Mouse (Mus musculus) midbrain, postnatal 0 days (tissue): ENCODE results near the gene AC131692.1. TPM values are rescaled to one million over a fixed set of nuclear protein-coding genes. Genes with fewer than 3 reads are reported as not detected.

Experiments used
- ATAC-seq: fragments of 200-750 bp; cut with Nextera tagmentation; 2 replicates; pipeline ENCODE4 v1.8.0; 2017; ENCODE audit warnings: moderate number of reproducible peaks, mild to moderate bottlenecking, moderate TSS enrichment, moderate library complexity; ENCODE audit not compliant: low FRiP score
- DNase-seq: peaks from one replicate; pipeline ENCODE4 v3.0.0-alpha.2; 2015; ENCODE audit warnings: low spot score
- H3K27ac ChIP-seq: fragments of 300-500 bp; sonication (generic); 2 replicates; pipeline ENCODE4 v1.5.1; 2014; ENCODE audit warnings: low read depth, mild to moderate bottlenecking, low read length, mixed read lengths
- H3K27me3 ChIP-seq: fragments of 300-500 bp; sonication (generic); 2 replicates; pipeline ENCODE4 v1.6.1; 2014; ENCODE audit warnings: low read length, control low read depth, mixed read lengths; ENCODE audit not compliant: insufficient read depth
- H3K36me3 ChIP-seq: fragments of 300-500 bp; sonication (generic); 2 replicates; pipeline ENCODE4 v1.6.1; 2014; ENCODE audit warnings: low read length, control low read depth, mixed read lengths; ENCODE audit not compliant: insufficient read depth
- H3K4me1 ChIP-seq: fragments of 300-500 bp; sonication (generic); 2 replicates; pipeline ENCODE4 v1.6.1; 2014; ENCODE audit warnings: mild to moderate bottlenecking, control low read depth, antibody characterized with exemption, low read length, mixed read lengths; ENCODE audit not compliant: insufficient read depth
- H3K4me2 ChIP-seq: fragments of 300-500 bp; sonication (generic); 2 replicates; pipeline ENCODE4 v1.6.1; 2014; ENCODE audit warnings: low read depth, mild to moderate bottlenecking, low read length, mixed read lengths; ENCODE audit not compliant: poor library complexity, severe bottlenecking
- H3K4me3 ChIP-seq: fragments of 300-500 bp; sonication (generic); 2 replicates; pipeline ENCODE4 v1.5.1; 2014; ENCODE audit warnings: low read depth, mild to moderate bottlenecking, low read length, moderate library complexity
- H3K9ac ChIP-seq: fragments of 300-500 bp; sonication (generic); replicated peaks from 2 replicates; pipeline ENCODE4 v1.6.1; 2014; ENCODE audit warnings: mild to moderate bottlenecking, low read length, moderate library complexity, mixed read lengths; ENCODE audit not compliant: poor library complexity, severe bottlenecking
- H3K9me3 ChIP-seq: fragments of 300-500 bp; sonication (generic); 2 replicates; pipeline ENCODE4 v1.6.1; 2016; ENCODE audit warnings: low read length, control low read depth
- CTCF ChIP-seq: IDR thresholded peaks from 2 replicates; pipeline ENCODE4 v1.5.1; 2016; ENCODE audit warnings: antibody characterized with exemption, mild to moderate bottlenecking
- whole genome bisulfite sequencing: fragments of 180-500 bp; shearing (Covaris S2); extraction: QIAGEN DNeasy Blood & Tissue Kit; methylation state at CpG from one replicate; pipeline ENCODE4 v1.1.7; 2014; 5-methylcytosine and 5-hydroxymethylcytosine counted together
- polyA plus RNA-seq: library from polyadenylated mRNA; unstranded; fragments of >200 nt; fragmentation: Nextera tagmentation; extraction: Ambion mirVana; gene quantifications from 2 replicates; pipeline ENCODE4 v1.2.1, GENCODE M21; 2015
- total RNA-seq: library from RNA; depleted of rRNA; stranded (reverse); fragments of >200 nt; gene quantifications from 2 replicates; pipeline ENCODE4 v1.2.3, GENCODE M21; 2014

AC131692.1 gene
- total and polyA plus RNA-seq, 2 experiments from 2014 or later: not detected

DNA sequence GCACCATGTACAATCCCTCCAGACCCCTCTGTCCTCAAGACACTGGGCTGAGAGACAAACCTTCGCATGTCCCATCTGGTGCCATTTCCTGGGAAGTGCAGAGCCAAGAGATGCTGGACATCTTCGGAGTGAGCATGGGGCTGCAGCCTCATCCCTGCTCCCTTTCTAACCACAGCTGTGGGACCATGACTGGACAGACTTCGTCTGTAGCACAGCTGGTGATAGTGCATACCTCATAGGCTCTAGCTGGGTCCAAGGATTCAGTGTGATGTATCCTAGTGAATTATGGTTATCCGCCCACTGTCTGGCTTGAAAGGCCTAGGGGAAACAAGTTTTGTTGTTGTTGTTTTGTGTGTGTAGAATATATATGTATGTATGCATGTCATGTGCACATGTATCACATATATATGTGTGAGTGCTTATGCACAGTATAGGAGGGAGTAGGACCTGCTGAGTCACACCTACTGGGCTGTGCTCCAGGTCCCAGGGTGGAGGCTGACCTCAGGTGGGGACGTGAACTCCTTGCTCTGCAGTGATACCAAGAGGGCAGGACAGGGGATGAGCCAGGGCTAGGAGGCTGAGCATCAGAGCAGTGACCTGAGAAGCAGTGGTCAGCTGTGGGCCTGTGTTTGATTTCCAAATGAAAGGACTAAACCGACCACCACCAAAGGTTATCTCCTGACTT is 8.1 kb downstream of the AC131692.1 start:
- Histone ChIP-seq H3K9ac (no peak overlapping the region), H3K4me3 (no peak overlapping the region), H3K9me3 (no peaks in the 10 kb centered on the region), H3K27me3 (no peaks in the 10 kb centered on the region), H3K4me2 (no peak overlapping the region), H3K27ac (no peak overlapping the region), H3K36me3 (no peaks in the 10 kb centered on the region), H3K4me1 (no peaks in the 10 kb centered on the region)
- no peak for DNase-seq
- no peak for ATAC-seq
- TF ChIP-seq CTCF: no peak
- 81% methylated on average over 6 of the region's 6 CpGs for WGBS

DNA sequence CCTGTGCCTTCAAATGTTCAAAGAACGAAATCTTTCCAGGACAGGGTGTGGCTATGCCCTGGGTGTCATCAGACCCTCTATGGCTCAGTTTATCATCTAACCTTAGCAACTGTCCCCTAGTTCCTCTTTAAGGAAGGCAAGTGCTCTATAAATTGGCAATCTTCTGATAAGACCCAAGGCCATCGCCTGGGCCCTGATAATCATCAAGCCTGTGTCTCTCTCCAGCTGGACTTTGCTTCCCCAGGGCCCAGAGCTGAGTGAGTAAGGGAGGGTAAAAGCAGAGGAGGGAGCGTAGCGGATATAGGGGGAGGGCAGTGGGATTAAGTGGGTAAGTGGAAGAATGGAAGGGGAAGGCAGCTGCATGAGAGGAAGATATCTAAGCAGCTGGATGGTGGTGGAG is 10.3 kb downstream of the AC131692.1 start:
- no peaks in the 10 kb centered on the region for H3K27me3 ChIP-seq
- H3K9me3 ChIP-seq: no peaks in the 10 kb centered on the region
- DNase-seq (no peak), ATAC-seq (no peak)
- H3K36me3 ChIP-seq: no peaks in the 10 kb centered on the region
- no peak overlapping the region for H3K27ac ChIP-seq
- H3K9ac ChIP-seq: no peak overlapping the region
- H3K4me2 ChIP-seq: no peak overlapping the region
- no peak overlapping the region for H3K4me3 ChIP-seq
- no peaks in the 10 kb centered on the region for H3K4me1 ChIP-seq
- WGBS: 67% methylated on average over 4 of the region's 4 CpGs
- no peak for TF ChIP-seq CTCF

DNA sequence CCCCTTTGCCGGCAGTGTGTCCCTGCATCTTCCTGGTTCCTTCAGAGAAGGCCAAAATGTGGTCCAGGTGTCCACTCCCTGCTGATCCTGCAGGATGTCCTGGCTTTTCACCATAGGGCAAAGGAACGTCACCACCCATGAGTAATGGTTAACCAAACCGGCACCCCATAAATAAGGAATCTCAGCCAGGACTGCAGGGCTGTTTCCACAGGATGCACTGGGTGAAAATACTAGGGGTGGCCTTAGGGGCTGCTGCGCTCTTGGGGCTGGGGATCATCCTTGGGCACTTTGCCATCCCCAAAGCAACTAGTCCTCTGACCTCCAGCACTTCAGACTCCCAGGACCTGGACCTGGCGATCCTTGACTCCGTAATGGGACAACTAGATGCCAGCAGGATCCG is 11.4 kb downstream of the AC131692.1 start, which contains the start of gene Naaladl1:
TSS of gene Naaladl1 (plus strand) at position 197 of the 400 bp plus-strand sequence.
- H3K27ac ChIP-seq: no peak within 1 kb of the TSS
- no peaks in the 10 kb centered on the region for H3K9me3 ChIP-seq
- no peaks in the 10 kb centered on the region for H3K36me3 ChIP-seq
- no peaks in the 10 kb centered on the region for H3K4me1 ChIP-seq
- no peak for TF ChIP-seq CTCF
- WGBS: 82% methylated on average over 7 of the region's 7 CpGs
- H3K4me3 ChIP-seq: no peak within 1 kb of the TSS
- no peak for DNase-seq
- no peaks in the 10 kb centered on the region for H3K27me3 ChIP-seq
- ATAC-seq: no peak
- no peak within 1 kb of the TSS for H3K4me2 ChIP-seq
- H3K9ac ChIP-seq: no peak within 1 kb of the TSS

DNA sequence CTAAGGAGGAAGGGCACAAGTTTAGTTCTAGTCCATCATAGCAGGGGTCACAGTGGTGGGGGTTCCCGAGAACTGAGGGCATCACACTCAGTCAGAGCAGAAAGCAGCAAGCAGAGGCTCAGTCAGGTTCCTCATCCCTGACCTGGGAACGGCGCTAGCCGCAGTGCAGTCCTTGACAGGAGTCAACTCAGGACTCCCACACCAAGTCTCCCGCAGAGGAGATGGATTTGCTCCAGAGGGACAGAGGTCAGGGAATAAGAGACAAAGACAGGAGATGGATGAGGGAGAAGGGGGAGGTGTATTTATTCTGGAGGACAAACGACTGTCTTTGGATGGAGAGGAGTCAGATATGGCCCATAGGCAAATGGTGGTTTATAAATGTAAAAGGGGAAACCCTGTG is 18.9 kb downstream of the AC131692.1 start:
- H3K27ac ChIP-seq: no peak overlapping the region
- no peak overlapping the region for H3K4me3 ChIP-seq
- no peak overlapping the region for H3K9ac ChIP-seq
- TF ChIP-seq CTCF: no peak
- DNase-seq (no peak), ATAC-seq (no peak)
- H3K27me3 ChIP-seq: no peaks in the 10 kb centered on the region
- no peak overlapping the region for H3K4me2 ChIP-seq
- no peaks in the 10 kb centered on the region for H3K4me1 ChIP-seq
- H3K36me3 ChIP-seq: peaks cover 27% of the 10 kb centered on the region
- no peaks in the 10 kb centered on the region for H3K9me3 ChIP-seq
- 72% methylated on average over 6 of the region's 6 CpGs for WGBS

DNA sequence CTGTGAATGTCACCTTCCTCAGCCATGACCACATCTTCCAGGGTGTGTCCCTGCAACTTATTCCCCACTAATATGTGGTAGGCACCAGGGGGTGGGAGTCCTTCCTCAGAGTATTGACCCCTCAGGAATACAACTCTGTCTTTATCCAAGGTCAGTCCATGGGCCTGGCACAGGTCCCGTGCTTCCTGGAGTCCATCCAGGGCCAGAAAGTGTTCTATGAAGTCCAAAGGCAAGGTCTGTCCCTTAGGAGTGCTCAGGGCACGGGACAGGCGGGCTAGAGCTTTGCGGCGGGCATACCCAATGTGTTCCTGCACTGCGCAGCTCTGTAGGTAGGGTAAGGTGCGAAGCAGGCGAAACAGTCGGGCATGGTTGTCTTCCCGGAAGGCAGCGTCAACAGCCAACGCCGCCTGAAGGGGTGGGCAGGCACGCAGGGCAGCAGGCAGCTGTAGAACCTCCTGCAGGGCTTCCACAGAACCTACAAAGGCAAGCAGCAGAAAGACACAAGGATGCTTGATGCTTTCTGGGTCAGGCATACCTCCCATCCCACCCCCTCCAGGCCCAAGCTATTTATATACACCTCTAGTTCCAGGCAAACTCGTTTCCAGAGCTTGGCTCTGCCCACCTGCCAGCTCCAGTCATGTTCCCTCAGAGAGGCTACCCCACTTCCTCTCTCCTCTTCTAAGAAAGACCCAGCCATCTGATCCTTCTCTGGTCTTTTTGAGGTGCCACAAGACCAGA is 22.1 kb downstream of the AC131692.1 start:
- H3K4me2 ChIP-seq: no peak overlapping the region
- DNase-seq: no peak
- 87% methylated on average over 15 of the region's 15 CpGs for WGBS
- no peaks in the 10 kb centered on the region for H3K27me3 ChIP-seq
- no peak overlapping the region for H3K9ac ChIP-seq
- H3K27ac ChIP-seq: no peak overlapping the region
- H3K36me3 ChIP-seq: peaks cover 40% of the 10 kb centered on the region
- no peak for ATAC-seq
- no peaks in the 10 kb centered on the region; the same call in 1 of the 2 replicates for H3K4me1 ChIP-seq
- no peak for TF ChIP-seq CTCF
- H3K9me3 ChIP-seq: no peaks in the 10 kb centered on the region
- H3K4me3 ChIP-seq: no peak overlapping the region

DNA sequence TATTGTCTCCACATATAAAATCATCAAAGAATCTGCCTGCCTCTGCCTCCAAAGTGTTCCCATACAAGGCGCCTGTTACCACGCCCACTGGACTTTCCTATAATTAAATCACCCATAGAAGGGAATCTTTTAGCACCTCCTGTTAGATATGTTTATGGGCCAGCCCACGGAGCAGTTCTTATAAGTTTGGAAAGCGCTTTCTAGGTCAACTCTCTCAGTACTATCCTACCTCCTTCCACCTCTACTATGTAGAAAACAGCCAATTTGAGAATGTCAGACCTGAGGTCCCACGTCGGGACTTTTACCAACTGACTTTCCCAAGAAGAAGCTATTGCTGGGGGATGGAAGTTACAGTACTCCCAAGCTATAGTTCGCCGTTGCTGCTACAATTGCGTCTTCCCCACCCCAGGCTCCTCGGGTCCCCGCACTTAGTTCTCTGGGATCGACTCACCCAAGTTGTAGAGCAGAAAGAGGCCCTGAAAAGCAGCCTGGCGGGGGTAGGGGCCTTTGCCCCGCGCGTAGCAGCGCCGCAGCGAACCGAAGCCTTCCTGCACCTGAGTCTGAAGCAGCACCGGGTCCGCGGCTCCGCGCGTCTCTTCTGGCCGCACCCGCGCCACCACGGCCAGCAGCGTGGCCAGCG is 23.2 kb downstream of the AC131692.1 start:
- no peak for DNase-seq
- H3K9ac ChIP-seq: peak overlapping the region; percentile 86
- H3K9me3 ChIP-seq: no peaks in the 10 kb centered on the region
- 6% methylated on average over 32 of the region's 32 CpGs for WGBS
- ATAC-seq: no peak
- H3K27me3 ChIP-seq: no peaks in the 10 kb centered on the region
- H3K4me3 ChIP-seq: peak overlapping the region; percentile 84
- H3K27ac ChIP-seq: peak overlapping the region; percentile 92
- H3K36me3 ChIP-seq: peaks cover 45% of the 10 kb centered on the region
- no peaks in the 10 kb centered on the region; the same call in 1 of the 2 replicates for H3K4me1 ChIP-seq
- H3K4me2 ChIP-seq: peak overlapping the region; percentile 90
- TF ChIP-seq CTCF: no peak
